10 mouse cellular contexts compared by ENCODE assay signal in the genomic region with DNA sequence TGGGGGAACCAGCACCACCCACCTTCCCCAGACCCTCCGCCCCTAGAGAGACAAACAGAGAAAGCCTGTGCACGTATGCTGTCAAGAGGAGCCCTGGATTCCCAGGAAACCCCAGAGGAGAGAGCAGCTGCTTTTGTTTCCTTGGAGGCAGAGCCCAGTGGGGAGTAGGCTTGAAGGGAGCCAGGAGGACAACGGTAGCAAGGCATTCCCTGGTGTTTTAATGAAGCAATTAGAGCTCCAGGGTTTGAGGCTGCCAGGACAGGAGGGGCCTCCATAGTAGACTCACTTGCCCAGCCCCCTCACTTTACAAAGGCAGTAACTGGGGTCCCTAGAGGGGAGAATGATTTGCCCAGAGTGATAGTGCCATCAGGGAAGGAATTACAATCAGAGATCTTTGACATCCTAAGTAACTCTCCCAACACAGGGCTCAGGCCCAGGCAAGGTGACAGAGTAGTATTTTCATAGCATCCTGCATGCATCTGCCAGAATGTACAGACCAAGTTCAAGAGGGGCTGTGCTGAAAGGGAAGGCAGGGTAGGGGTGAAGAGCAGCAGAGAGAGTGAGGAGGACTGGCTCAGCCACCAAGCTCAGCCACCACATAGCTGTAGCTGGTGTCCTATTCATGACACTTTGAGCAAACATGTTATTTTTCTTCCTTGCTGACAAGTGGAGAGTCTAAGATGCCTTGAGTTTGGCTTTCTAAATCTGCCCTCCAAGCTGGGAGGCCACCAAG.
A peak's percentile ranks its signal among the peaks of the same experiment; 100 is the strongest.
DNase-seq lines count a peak whose midpoint lies in the region; ATAC-seq lines count a peak whose summit lies in the region.
"Had no signal": no experiment of that assay in that cellular context is flagged by ENCODE, and none has a peak within 500 bp of the region (broad histone marks: within the 10 kb centered on the region; RNA-seq: fewer than 3 reads in every experiment).

No protein-coding gene starts in this region.

- WGBS in forebrain, embryonic 13.5 days, result 4% methylated on average over 3 of the region's 3 CpGs
- WGBS in neural tube, embryonic 15.5 days, result 7% methylated on average over 3 of the region's 3 CpGs
- WGBS in liver, embryonic 12.5 days (ENCODE audit: insufficient replicate concordance), result 25% methylated on average over 3 of the region's 3 CpGs

- H3K4me2 ChIP-seq in forebrain, embryonic 13.5 days, result no peak overlapping the region
- H3K4me2 ChIP-seq in neural tube, embryonic 15.5 days, result no peak overlapping the region
- H3K4me2 ChIP-seq in liver, embryonic 12.5 days, result no peak overlapping the region
- H3K4me2 ChIP-seq: liver, embryonic 13.5 days had no signal

- peak; percentile 95 for ATAC-seq in forebrain, embryonic 13.5 days
- peak; percentile 76 for ATAC-seq in neural tube, embryonic 15.5 days (ENCODE audit: low FRiP score)
- ATAC-seq in erythroblast, adult 5-6 weeks (replicated peaks; ENCODE audit: low FRiP score, poor library complexity, severe bottlenecking), result no peak
- ATAC-seq in liver, embryonic 12.5 days, result no peak

- peak overlapping the region; percentile 89 for H3K27ac ChIP-seq in forebrain, embryonic 13.5 days
- H3K27ac ChIP-seq in neural tube, embryonic 15.5 days (replicated peaks), result peak overlapping the region; percentile 60; the same call in 1 of the 2 replicates
- no peak overlapping the region for H3K27ac ChIP-seq in liver, embryonic 12.5 days
- H3K27ac ChIP-seq: liver, embryonic 13.5 days had no signal

- no peak overlapping the region for H3K9ac ChIP-seq in forebrain, embryonic 13.5 days
- no peak overlapping the region for H3K9ac ChIP-seq in neural tube, embryonic 15.5 days (replicated peaks)
- H3K9ac ChIP-seq in liver, embryonic 12.5 days, result no peak overlapping the region
- H3K9ac ChIP-seq: liver, embryonic 13.5 days had no signal

- H3K36me3 ChIP-seq in forebrain, embryonic 13.5 days (ENCODE audit: poor library complexity, severe bottlenecking), result no peaks in the 10 kb centered on the region
- H3K36me3 ChIP-seq in neural tube, embryonic 15.5 days, result no peaks in the 10 kb centered on the region
- H3K36me3 ChIP-seq in liver, embryonic 12.5 days, result no peaks in the 10 kb centered on the region
- H3K36me3 ChIP-seq: liver, embryonic 13.5 days had no signal

- H3K27me3 ChIP-seq in forebrain, embryonic 13.5 days, result no peaks in the 10 kb centered on the region
- no peaks in the 10 kb centered on the region for H3K27me3 ChIP-seq in neural tube, embryonic 15.5 days (replicated peaks)
- H3K27me3 ChIP-seq in liver, embryonic 12.5 days (replicated peaks), result no peaks in the 10 kb centered on the region
- H3K27me3 ChIP-seq: liver, embryonic 13.5 days had no signal

- H3K9me3 ChIP-seq in forebrain, embryonic 13.5 days (replicated peaks), result no peaks in the 10 kb centered on the region
- no peaks in the 10 kb centered on the region for H3K9me3 ChIP-seq in neural tube, embryonic 15.5 days (replicated peaks)
- H3K9me3 ChIP-seq in liver, embryonic 12.5 days (replicated peaks), result no peaks in the 10 kb centered on the region
- H3K9me3 ChIP-seq: liver, embryonic 13.5 days had no signal

- H3K4me3 ChIP-seq in forebrain, embryonic 13.5 days, result no peak overlapping the region
- no peak overlapping the region for H3K4me3 ChIP-seq in neural tube, embryonic 15.5 days (replicated peaks)
- H3K4me3 ChIP-seq in liver, embryonic 12.5 days, result no peak overlapping the region
- H3K4me3 ChIP-seq: liver, embryonic 13.5 days had no signal

- peaks cover 38% of the 10 kb centered on the region for H3K4me1 ChIP-seq in forebrain, embryonic 13.5 days
- peaks cover 13% of the 10 kb centered on the region for H3K4me1 ChIP-seq in neural tube, embryonic 15.5 days
- no peaks in the 10 kb centered on the region for H3K4me1 ChIP-seq in liver, embryonic 12.5 days
- H3K4me1 ChIP-seq: liver, embryonic 13.5 days had no signal

- peak; percentile 0 for DNase-seq in left cerebral cortex, adult 11 months (ENCODE audit: low spot score)
- no peak for DNase-seq in left cerebral cortex, adult 9 months (ENCODE audit: low spot score in 2 of 2)
- DNase-seq in layer of hippocampus, postnatal 10 days (ENCODE audit: low spot score in 2 of 2), result peak; percentile 21 to 25
- no peak for DNase-seq in adrenal gland, postnatal 14 days
- DNase-seq: kidney, adult 18-20 months; liver, embryonic 13.5 days had no signal

Comparison
In these comparisons a context has a peak if more than half of its experiments do, and no peak if none do; other contexts are left out.
1. DNase-seq: peak in left cerebral cortex, adult 11 months (single experiment) and layer of hippocampus, postnatal 10 days (2 of 2); none in left cerebral cortex, adult 9 months (0 of 2) and adrenal gland, postnatal 14 days (single experiment).
2. ATAC-seq: peak in forebrain, embryonic 13.5 days (single experiment) and neural tube, embryonic 15.5 days (single experiment); none in erythroblast, adult 5-6 weeks (single experiment) and liver, embryonic 12.5 days (single experiment).